Mouse (Mus musculus) heart, adult 2 months (tissue): ENCODE measurements around the gene Rad51d.

ENCODE experiments used
- CTCF ChIP-seq: fragments of 200-600 bp; IDR thresholded peaks from 2 replicates; pipeline ENCODE4 v1.8.1; 2022; ENCODE audit warnings: antibody characterized with exemption, mild to moderate bottlenecking, moderate library complexity
- EP300 ChIP-seq: fragments of 200-500 bp; IDR thresholded peaks from 2 replicates; pipeline ENCODE4 v1.6.1; 2011; ENCODE audit warnings: low read depth, low read length, control low read depth; ENCODE audit not compliant: insufficient read depth
- POLR2A ChIP-seq: fragments of 200-500 bp; IDR thresholded peaks from 2 replicates; pipeline ENCODE4 v1.6.1; 2011; ENCODE audit warnings: mild to moderate bottlenecking, low read depth, low read length, control low read depth; ENCODE audit not compliant: insufficient read depth

GRCm38 (mm10) chr11:82920768-82921167 lies 30.4 kb upstream of the Rad51d start:
- TF ChIP-seq EP300: no peak
- TF ChIP-seq CTCF: no peak
- TF ChIP-seq POLR2A: no peak
